Mouse (Mus musculus): ENCODE data around the gene Gss. TPM values are rescaled to one million over a fixed set of nuclear protein-coding genes. Genes with fewer than 3 reads are reported as not detected.
"Not testable (repeated sequence)": the region's sequence is repeated elsewhere in the genome, so short reads cannot be mapped to it uniquely, and the experiment has no call there.

Gene Gss
- total RNA-seq, 2 experiments from 2014 or later = 7.4 to 8.3 TPM

GRCm38 (mm10) chr2:155582996-155583395, 9.6 kb downstream of the Gss start:
- intact Hi-C loops (cut with DNase I; ENCODE audit: low total_unique reads) = no loop called here
- DNase-seq = no peak

- DNase-seq = no peak
- intact Hi-C loops (cut with DNase I; ENCODE audit: low total_unique reads) = no loop called here
Observed at GRCm38 (mm10) chr2:155582384-155582995, 10.1 kb downstream of the Gss start.

GRCm38 (mm10) chr2:155580331-155580730, 12.3 kb downstream of the Gss start:
- intact Hi-C loops (cut with DNase I; ENCODE audit: low total_unique reads) = no loop called here
- DNase-seq = no peak

- no peak for DNase-seq
- intact Hi-C loops (cut with DNase I; ENCODE audit: low total_unique reads) = no loop called here
Observed at GRCm38 (mm10) chr2:155576656-155577055, 16.0 kb downstream of the Gss start.

DNA sequence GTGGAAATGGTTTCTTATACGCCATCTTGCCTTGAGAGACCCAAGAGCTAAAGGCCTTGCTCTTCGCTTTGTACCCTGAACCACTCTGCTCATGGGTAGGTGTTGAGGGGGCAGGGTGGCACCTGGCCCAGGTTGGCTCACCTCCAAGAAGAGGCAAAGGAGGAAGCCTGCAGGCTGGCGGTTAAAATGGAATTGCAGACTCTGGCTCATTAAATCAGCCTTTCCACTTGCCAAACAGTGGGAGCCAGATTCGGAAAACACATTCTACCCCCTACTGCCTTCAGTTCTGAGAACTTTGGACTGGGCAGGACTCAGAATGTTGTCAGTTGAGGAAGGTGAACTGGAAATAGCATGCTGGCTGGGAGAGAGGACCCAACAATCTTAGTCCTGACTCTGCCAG, 17.9 kb downstream of the Gss start:
- DNase-seq = peak; percentile 48
- intact Hi-C loops (cut with DNase I; ENCODE audit: low total_unique reads) = no loop called here

DNA sequence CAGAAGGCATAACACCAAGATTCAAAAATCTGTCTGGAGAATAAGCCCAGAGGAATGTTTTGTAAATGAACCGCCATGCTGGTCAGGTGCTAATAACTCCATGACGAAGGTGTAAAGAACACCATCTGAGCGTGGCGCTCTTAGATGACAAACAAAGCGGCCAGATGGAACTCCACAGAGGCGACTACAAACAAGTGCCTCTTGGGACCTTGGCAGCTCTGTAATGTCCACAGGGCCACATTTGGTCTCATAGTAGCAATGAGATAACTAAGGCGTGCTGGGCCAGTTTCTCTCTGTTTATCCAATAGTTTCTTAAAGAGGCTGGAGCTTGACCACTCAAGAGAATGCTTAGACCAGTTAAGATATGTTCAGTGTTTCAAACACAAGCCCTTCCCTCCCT, 18.6 kb downstream of the Gss start:
- DNase-seq = no peak
- intact Hi-C loops (cut with DNase I; ENCODE audit: low total_unique reads) = no loop called here

DNA sequence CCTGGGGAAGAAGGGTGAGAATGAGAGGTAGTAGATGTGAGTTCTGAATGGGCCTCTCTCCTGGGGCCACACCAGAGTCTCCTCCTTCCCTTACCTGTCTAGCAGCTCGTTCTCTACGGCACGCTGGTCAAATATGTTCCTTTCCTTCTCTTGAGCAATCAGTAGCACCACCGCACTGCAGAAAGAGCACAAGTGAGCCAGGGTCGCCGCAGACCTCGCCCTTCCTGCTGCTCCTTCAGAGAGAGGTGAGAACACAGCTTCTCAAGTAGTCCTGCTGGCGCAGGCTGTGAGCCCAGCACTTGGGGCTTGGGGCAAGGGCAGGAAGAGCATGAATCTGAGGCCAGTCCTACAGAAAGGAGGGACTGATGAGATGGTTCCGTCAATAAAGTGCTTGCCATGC, 19.6 kb downstream of the Gss start:
- intact Hi-C loops (cut with DNase I; ENCODE audit: low total_unique reads) = no loop called here

GRCm38 (mm10) chr2:155569223-155569807, 23.3 kb downstream of the Gss start:
- intact Hi-C loops (cut with DNase I; ENCODE audit: low total_unique reads) = no loop called here
- no peak for DNase-seq

More for the DNA sequence above, 19.6 kb downstream of the Gss start:
- DNase-seq = no peak

- no peak for DNase-seq
- intact Hi-C loops (cut with DNase I; ENCODE audit: low total_unique reads) = no loop called here
Observed at GRCm38 (mm10) chr2:155567751-155568150, 24.9 kb downstream of the Gss start.

DNA sequence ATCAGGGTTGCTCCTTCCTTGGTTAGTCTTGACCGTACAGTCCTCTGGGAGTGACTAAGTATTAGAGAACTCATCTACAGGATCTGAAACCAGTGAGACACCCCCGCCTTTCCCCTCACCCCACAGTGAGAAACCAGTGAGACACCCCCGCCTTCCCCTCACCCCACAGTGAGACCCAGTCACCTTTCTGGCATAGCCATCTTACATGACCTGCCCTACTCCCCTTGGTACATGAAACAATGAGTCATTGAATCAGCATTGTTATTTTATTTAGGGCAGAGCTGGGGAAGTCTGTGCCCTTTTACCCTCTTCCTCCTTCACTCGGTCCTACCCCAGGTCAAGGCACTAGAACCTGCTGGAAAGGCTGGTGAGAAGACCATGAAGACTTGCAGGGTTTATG, 29.7 kb downstream of the Gss start:
- intact Hi-C loops (cut with DNase I; ENCODE audit: low total_unique reads) = no loop called here
- no peak for DNase-seq

DNA sequence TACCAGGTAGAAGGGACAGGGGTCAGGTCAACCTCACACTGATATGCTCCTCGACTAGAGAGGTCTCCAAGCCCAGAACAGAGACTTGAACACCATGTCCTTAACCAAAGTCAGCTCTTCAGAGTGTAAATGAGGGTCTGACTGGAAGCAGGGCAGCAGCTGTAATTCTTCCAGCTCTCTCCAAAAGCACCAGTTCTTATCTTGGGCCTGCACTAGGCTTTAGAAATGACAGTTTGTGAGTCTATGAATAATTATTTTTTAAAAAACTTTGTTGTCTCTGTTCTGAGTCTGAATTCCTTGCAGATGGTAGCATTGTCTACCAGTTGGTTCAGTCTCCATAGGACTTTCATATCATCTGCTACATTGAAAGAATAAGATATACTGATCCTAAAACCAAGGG, 30.4 kb downstream of the Gss start:
- DNase-seq = no peak
- intact Hi-C loops (cut with DNase I; ENCODE audit: low total_unique reads) = no loop called here

GRCm38 (mm10) chr2:155554426-155554985, 38.1 kb downstream of the Gss start:
- intact Hi-C loops (cut with DNase I; ENCODE audit: low total_unique reads) = no loop called here
- no peak for DNase-seq

DNA sequence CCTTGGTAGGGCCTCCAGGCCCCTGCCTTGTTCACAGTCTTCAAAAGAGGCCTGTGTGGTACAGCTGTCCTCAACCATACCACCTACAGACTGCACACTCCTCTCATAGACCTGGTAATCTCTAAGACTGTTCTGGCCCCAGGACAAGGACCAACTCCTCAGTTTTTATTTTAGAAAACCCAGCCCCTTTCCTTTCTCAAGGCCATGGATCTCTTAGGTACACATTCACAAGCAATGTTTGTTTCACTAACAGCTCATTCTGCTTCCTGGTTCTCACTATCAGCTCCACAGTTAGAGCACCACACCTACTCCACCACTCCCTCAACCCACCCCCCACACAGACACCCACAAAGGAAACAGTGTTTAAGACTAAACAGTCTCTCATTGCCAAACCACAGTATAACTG, 39.7 kb downstream of the Gss start:
- no peak for DNase-seq
- intact Hi-C loops (cut with DNase I; ENCODE audit: low total_unique reads) = no loop called here

GRCm38 (mm10) chr2:155552336-155552735, 40.3 kb downstream of the Gss start:
- intact Hi-C loops (cut with DNase I; ENCODE audit: low total_unique reads) = no loop called here
- DNase-seq = no peak

DNA sequence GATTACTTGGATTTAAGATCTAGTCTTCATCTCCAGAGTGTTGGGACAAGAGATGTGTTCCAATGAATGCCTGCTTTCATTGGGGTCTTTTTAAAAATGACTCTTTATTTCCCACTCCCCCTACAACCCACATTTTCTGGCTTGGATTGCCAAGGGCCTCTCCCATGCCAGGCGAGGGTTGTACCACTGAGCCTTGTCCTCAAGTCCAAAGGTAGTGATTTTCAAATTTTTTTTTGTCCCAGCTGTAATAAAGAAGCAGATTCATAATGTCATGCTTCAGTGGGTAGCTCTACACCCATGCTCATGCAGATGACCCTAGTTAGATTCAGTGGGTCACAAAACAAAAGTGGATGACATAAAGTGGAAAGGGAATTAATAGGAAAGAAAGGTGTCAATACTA, 45.7 kb downstream of the Gss start:
- intact Hi-C loops (cut with DNase I; ENCODE audit: low total_unique reads) = no loop called here

DNA sequence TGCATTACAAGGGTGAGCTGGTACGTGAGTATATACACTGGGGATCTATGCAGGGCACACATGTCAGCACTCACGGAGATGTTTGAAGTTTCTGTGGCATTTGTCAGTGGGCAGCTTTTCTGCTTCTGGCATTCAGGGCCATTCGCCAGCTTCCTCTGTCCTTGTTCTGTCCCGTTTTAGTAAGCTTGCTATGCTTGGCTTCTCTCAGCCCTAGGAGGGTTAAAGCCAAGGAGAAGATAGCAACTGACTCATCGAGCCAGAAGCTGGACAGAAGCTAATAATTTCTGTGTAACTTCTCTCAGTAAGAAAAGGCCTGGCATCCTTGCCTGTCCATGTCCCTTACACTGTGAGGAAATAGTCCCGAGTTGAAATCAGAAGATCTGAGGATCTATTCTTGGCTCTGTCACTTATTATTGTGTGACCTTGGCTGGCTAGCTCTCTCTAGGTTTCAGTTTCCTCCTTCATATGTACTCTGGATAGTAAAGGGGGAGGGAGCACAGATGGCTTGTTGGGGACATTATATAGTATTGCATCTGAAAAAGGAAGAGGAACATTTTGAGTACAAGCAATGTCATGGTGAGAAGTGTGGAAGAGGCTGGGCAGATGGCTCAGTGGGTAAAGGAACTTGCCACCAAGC, 51.7 kb downstream of the Gss start:
- intact Hi-C loops (cut with DNase I; ENCODE audit: low total_unique reads) = no loop called here

More for the DNA sequence above, 45.7 kb downstream of the Gss start:
- no peak for DNase-seq

DNA sequence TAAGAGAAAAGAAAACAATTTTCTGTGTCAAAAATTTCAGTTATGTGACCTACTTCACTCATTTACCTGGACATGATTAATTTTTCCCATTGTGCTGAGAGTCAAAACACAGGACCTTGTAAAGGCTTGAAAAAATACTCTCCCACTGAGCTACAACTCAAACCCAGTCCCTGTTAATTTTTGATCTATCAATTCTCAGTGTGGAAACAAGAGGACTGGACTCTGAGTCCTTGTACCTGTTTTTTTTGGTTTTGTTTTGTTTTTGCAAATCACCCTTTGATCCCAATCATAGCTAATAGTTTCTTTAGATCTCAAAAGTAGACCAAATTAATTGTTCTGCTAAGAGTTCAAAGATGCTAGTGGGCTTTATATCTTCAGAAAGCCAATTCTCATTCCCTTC, 52.9 kb downstream of the Gss start:
- DNase-seq = no peak
- intact Hi-C loops (cut with DNase I; ENCODE audit: low total_unique reads) = no loop called here

More for the DNA sequence above, 51.7 kb downstream of the Gss start:
- peak; percentile 47 for DNase-seq

DNA sequence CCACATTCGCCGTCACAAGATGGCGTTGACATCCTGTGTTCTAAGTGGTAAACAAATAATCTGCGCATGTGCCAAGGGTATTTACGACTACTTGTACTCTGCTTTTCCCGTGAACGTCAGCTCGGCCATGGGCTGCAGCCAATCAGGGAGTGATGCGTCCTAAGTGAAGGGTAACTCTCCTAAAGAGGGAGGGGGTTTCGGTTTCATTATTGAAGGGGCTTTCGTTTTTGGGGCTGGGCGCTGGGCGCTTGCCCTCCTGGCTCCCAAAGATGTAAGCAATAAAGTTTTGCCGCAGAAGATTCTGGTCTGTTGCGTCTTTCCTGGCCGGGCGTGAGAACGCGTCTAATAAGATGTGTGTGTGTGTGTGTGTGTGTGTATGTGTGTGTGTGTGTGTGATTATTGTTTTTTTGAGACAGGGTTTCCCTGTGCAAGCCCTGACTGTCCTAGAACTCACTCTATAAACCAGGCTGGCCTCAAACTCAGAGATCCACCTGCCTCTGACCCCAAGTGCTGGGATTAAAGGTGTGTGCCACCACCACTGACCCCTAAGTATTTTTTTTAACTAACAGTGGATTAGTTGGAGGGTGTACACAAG, 54.0 kb downstream of the Gss start:
- DNase-seq; intact Hi-C loops (cut with DNase I; ENCODE audit: low total_unique reads): not testable (repeated sequence)

DNA sequence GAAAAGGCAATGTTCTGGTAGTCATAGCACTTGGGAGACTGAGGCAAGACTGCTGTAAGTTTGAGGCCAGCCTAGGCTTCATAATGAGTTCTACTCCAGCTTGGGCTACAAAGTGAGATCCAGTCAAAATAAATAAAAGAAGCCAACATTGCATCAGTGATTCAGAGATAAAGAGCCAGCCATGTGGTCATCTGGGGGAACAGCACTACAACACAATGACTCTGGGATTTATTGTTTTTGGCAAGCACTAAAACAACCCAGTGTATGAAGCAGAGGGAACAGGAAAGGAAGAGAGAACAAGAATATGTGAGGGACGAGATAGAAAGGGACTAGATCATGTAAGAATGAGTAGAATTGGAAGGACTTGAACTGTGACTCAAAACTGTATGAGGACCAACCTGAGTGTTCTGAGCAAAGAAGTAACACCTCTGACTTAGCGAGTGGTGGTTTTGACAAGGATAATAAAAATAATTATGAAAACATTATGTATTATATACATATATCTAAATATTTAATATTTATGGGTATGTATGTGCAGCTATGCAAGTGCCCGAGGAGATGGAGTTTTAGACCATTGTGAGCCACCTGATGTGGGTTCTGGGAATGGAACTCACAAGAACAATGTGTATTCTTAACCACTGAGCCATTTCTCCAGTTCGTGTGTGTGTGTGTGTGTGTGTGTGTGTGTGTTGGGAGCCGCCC, 54.7 kb downstream of the Gss start:
- intact Hi-C loops (cut with DNase I; ENCODE audit: low total_unique reads) = no loop called here
- no peak for DNase-seq

- DNase-seq = no peak
- intact Hi-C loops (cut with DNase I; ENCODE audit: low total_unique reads) = no loop called here
Observed at GRCm38 (mm10) chr2:155536292-155536691, 56.3 kb downstream of the Gss start.
